Mouse (Mus musculus) midbrain, embryonic 14.5 days (tissue): Measurements from ENCODE around the gene Pard3b. TPM values are rescaled to one million over a fixed set of nuclear protein-coding genes. Genes with fewer than 3 reads are reported as not detected.

Experiments used
- ATAC-seq: fragments of 200-750 bp; cut with Nextera tagmentation; 2 replicates; pipeline ENCODE4 v1.8.0; 2017; ENCODE audit warnings: moderate number of reproducible peaks, moderate library complexity; ENCODE audit not compliant: low FRiP score, low TSS enrichment
- DNase-seq: peaks from one replicate; pipeline ENCODE4 v3.0.0-alpha.2; 2015
- H3K27ac ChIP-seq: fragments of 300-500 bp; sonication (generic); replicated peaks from 2 replicates; pipeline ENCODE4 v1.5.1; 2014; ENCODE audit warnings: mild to moderate bottlenecking, low read depth, low read length, moderate library complexity
- H3K27me3 ChIP-seq: fragments of 300-500 bp; sonication (generic); 2 replicates; pipeline ENCODE4 v1.6.1; 2014; ENCODE audit warnings: low read length, control low read depth, mixed read lengths; ENCODE audit not compliant: control insufficient read depth, insufficient read depth
- H3K36me3 ChIP-seq: fragments of 300-500 bp; sonication (generic); 2 replicates; pipeline ENCODE4 v1.6.1; 2014; ENCODE audit warnings: low read length, control low read depth; ENCODE audit not compliant: control insufficient read depth, insufficient read depth
- H3K4me1 ChIP-seq: fragments of 300-500 bp; sonication (generic); 2 replicates; pipeline ENCODE4 v1.6.1; 2014; ENCODE audit warnings: mild to moderate bottlenecking, antibody characterized with exemption, low read length, control low read depth; ENCODE audit not compliant: control insufficient read depth, insufficient read depth
- H3K4me2 ChIP-seq: fragments of 300-500 bp; sonication (generic); 2 replicates; pipeline ENCODE4 v1.6.1; 2014; ENCODE audit warnings: mild to moderate bottlenecking, low read length, moderate library complexity
- H3K4me3 ChIP-seq: fragments of 300-500 bp; sonication (generic); replicated peaks from 2 replicates; pipeline ENCODE4 v1.5.1; 2014; ENCODE audit warnings: low read depth, low read length
- H3K9ac ChIP-seq: fragments of 300-500 bp; sonication (generic); replicated peaks from 2 replicates; pipeline ENCODE4 v1.6.1; 2014; ENCODE audit warnings: mild to moderate bottlenecking, low read length, moderate library complexity
- H3K9me3 ChIP-seq: fragments of 300-500 bp; sonication (generic); 2 replicates; pipeline ENCODE4 v1.6.1; 2016; ENCODE audit warnings: low read length, control low read depth, mixed read lengths; ENCODE audit not compliant: control insufficient read depth
- WGBS: fragments of 180-500 bp; shearing (Covaris S2); extraction: QIAGEN DNeasy Blood & Tissue Kit; methylation state at CpG from one replicate; pipeline ENCODE4 v1.1.7; 2014; 5-methylcytosine and 5-hydroxymethylcytosine counted together
- polyA plus RNA-seq: library from polyadenylated mRNA; unstranded; fragments of >200 nt; fragmentation: Nextera tagmentation; extraction: Ambion mirVana; gene quantifications from 2 replicates; pipeline ENCODE4 v1.2.1, GENCODE M21; 2014

Gene Pard3b
- polyA plus RNA-seq, 1 experiment from 2014 or later, result 7.8 TPM

- Histone ChIP-seq H3K4me2 (no peak overlapping the region), H3K27me3 (no peaks in the 10 kb centered on the region), H3K4me3 (no peak overlapping the region), H3K9ac (no peak overlapping the region), H3K36me3 (no peaks in the 10 kb centered on the region), H3K27ac (no peak overlapping the region), H3K4me1 (no peaks in the 10 kb centered on the region), H3K9me3 (no peaks in the 10 kb centered on the region)
- DNase-seq (no peak), ATAC-seq (no peak)
- WGBS, result 87% methylated on average over 1 of the region's 1 CpGs
Observed at GRCm38 (mm10) chr1:62122426-62122825, 483.8 kb downstream of the Pard3b start.

- Histone ChIP-seq H3K27ac (no peak overlapping the region), H3K27me3 (no peaks in the 10 kb centered on the region), H3K4me3 (no peak overlapping the region), H3K4me1 (no peaks in the 10 kb centered on the region), H3K9me3 (no peaks in the 10 kb centered on the region), H3K9ac (no peak overlapping the region), H3K4me2 (no peak overlapping the region), H3K36me3 (no peaks in the 10 kb centered on the region)
- DNase-seq (no peak), ATAC-seq (no peak)
- 88% methylated on average over 2 of the region's 2 CpGs for WGBS
Observed at GRCm38 (mm10) chr1:62129186-62129585, 490.6 kb downstream of the Pard3b start.

GRCm38 (mm10) chr1:62148134-62148533 is 509.5 kb downstream of the Pard3b start:
- WGBS, result 84% methylated on average over 4 of the region's 4 CpGs
- Histone ChIP-seq H3K27me3 (no peaks in the 10 kb centered on the region), H3K4me1 (no peaks in the 10 kb centered on the region), H3K27ac (no peak overlapping the region), H3K4me2 (no peak overlapping the region), H3K36me3 (no peaks in the 10 kb centered on the region), H3K4me3 (no peak overlapping the region), H3K9me3 (no peaks in the 10 kb centered on the region), H3K9ac (no peak overlapping the region)
- ATAC-seq (no peak), DNase-seq (no peak)

GRCm38 (mm10) chr1:62148786-62149185 is 510.2 kb downstream of the Pard3b start:
- 91% methylated on average over 6 of the region's 6 CpGs for WGBS
- Histone ChIP-seq H3K27ac (no peak overlapping the region), H3K4me2 (no peak overlapping the region), H3K9ac (no peak overlapping the region), H3K9me3 (no peaks in the 10 kb centered on the region), H3K36me3 (no peaks in the 10 kb centered on the region), H3K4me1 (no peaks in the 10 kb centered on the region), H3K4me3 (no peak overlapping the region), H3K27me3 (no peaks in the 10 kb centered on the region)
- DNase-seq (no peak), ATAC-seq (no peak)

GRCm38 (mm10) chr1:62155970-62156369 is 517.3 kb downstream of the Pard3b start:
- Histone ChIP-seq H3K4me3 (no peak overlapping the region), H3K9ac (no peak overlapping the region), H3K27me3 (no peaks in the 10 kb centered on the region), H3K4me1 (no peaks in the 10 kb centered on the region), H3K36me3 (no peaks in the 10 kb centered on the region), H3K27ac (no peak overlapping the region), H3K4me2 (no peak overlapping the region), H3K9me3 (no peaks in the 10 kb centered on the region)
- ATAC-seq (no peak), DNase-seq (no peak)
- WGBS, result 79% methylated on average over 1 of the region's 1 CpGs

GRCm38 (mm10) chr1:62159592-62159991 is 521.0 kb downstream of the Pard3b start:
- no peak overlapping the region for H3K4me3 ChIP-seq
- no peaks in the 10 kb centered on the region for H3K27me3 ChIP-seq
- H3K9ac ChIP-seq, result no peak overlapping the region
- H3K27ac ChIP-seq, result no peak overlapping the region
- H3K36me3 ChIP-seq, result no peaks in the 10 kb centered on the region
- H3K4me2 ChIP-seq, result no peak overlapping the region
- 79% methylated on average over 2 of the region's 2 CpGs for WGBS
- DNase-seq, result no peak
- H3K4me1 ChIP-seq, result no peaks in the 10 kb centered on the region
- no peak for ATAC-seq
- no peaks in the 10 kb centered on the region for H3K9me3 ChIP-seq

- no peaks in the 10 kb centered on the region for H3K4me1 ChIP-seq
- no peak overlapping the region for H3K4me2 ChIP-seq
- H3K36me3 ChIP-seq, result no peaks in the 10 kb centered on the region
- DNase-seq (no peak), ATAC-seq (no peak)
- H3K9me3 ChIP-seq, result no peaks in the 10 kb centered on the region
- H3K4me3 ChIP-seq, result no peak overlapping the region
- H3K27ac ChIP-seq, result no peak overlapping the region
- WGBS, result 88% methylated on average over 1 of the region's 1 CpGs
- H3K9ac ChIP-seq, result no peak overlapping the region
- no peaks in the 10 kb centered on the region for H3K27me3 ChIP-seq
Observed at GRCm38 (mm10) chr1:62175013-62175640, 536.5 kb downstream of the Pard3b start.

GRCm38 (mm10) chr1:62181638-62182037 is 543.0 kb downstream of the Pard3b start:
- Histone ChIP-seq H3K4me2 (no peak overlapping the region), H3K27ac (no peak overlapping the region), H3K9ac (no peak overlapping the region), H3K27me3 (no peaks in the 10 kb centered on the region), H3K4me1 (peaks cover 4% of the 10 kb centered on the region), H3K4me3 (no peak overlapping the region), H3K9me3 (no peaks in the 10 kb centered on the region), H3K36me3 (no peaks in the 10 kb centered on the region)
- ATAC-seq (no peak), DNase-seq (peak; percentile 40)
- WGBS, result 3% methylated on average over 5 of the region's 5 CpGs

GRCm38 (mm10) chr1:62182634-62183033 is 544.0 kb downstream of the Pard3b start:
- Histone ChIP-seq H3K27ac (no peak overlapping the region), H3K4me1 (peaks cover 4% of the 10 kb centered on the region), H3K36me3 (no peaks in the 10 kb centered on the region), H3K9me3 (no peaks in the 10 kb centered on the region), H3K9ac (no peak overlapping the region), H3K27me3 (no peaks in the 10 kb centered on the region), H3K4me3 (no peak overlapping the region), H3K4me2 (no peak overlapping the region)
- no peak for DNase-seq
- no peak for ATAC-seq
- WGBS, result 81% methylated on average over 3 of the region's 3 CpGs
